Mouse (Mus musculus): Measurements from ENCODE around the gene Rph3a. TPM values are rescaled to one million over a fixed set of nuclear protein-coding genes. Genes with fewer than 3 reads are reported as not detected.

Gene Rph3a
- polyA plus RNA-seq, 1 experiment from 2014 or later = 0.03 TPM

Other genes with a start within 250 kb of the Rph3a start
- gene Oas3, start 232.4 kb downstream of the Rph3a start, polyA plus RNA-seq (2015; fragmentation: Nextera tagmentation; extraction: Ambion mirVana) = 1.0 and 1.3 TPM in 2 replicates
- not detected in 2 replicates for gene Oas1e, start 214.6 kb downstream of the Rph3a start, polyA plus RNA-seq (2015; fragmentation: Nextera tagmentation; extraction: Ambion mirVana)
- gene Oas1c, start 197.6 kb downstream of the Rph3a start, polyA plus RNA-seq (2015; fragmentation: Nextera tagmentation; extraction: Ambion mirVana) = 0.33 and 0.44 TPM in 2 replicates
- not detected in 2 replicates for gene Oas1f, start 162.7 kb downstream of the Rph3a start, polyA plus RNA-seq (2015; fragmentation: Nextera tagmentation; extraction: Ambion mirVana)
- gene Oas1h, start 148.7 kb downstream of the Rph3a start, polyA plus RNA-seq (2015; fragmentation: Nextera tagmentation; extraction: Ambion mirVana) = not detected in 2 replicates
- 0.81 and 1.1 TPM in 2 replicates for gene Oas1g, start 122.5 kb downstream of the Rph3a start, polyA plus RNA-seq (2015; fragmentation: Nextera tagmentation; extraction: Ambion mirVana)
- 3.7 and 4.7 TPM in 2 replicates for gene Oas1a, start 102.6 kb downstream of the Rph3a start, polyA plus RNA-seq (2015; fragmentation: Nextera tagmentation; extraction: Ambion mirVana)
- not detected in 2 replicates for gene Oas1d, start 95.6 kb downstream of the Rph3a start, polyA plus RNA-seq (2015; fragmentation: Nextera tagmentation; extraction: Ambion mirVana)
- gene Ptpn11, start 181.3 kb upstream of the Rph3a start, polyA plus RNA-seq (2015; fragmentation: Nextera tagmentation; extraction: Ambion mirVana) = 9.1 and 9.2 TPM in 2 replicates
- 294 and 338 TPM in 2 replicates for gene Rpl6, start 194.4 kb upstream of the Rph3a start, polyA plus RNA-seq (2015; fragmentation: Nextera tagmentation; extraction: Ambion mirVana)
- gene Hectd4, start 210.1 kb upstream of the Rph3a start, polyA plus RNA-seq (2015; fragmentation: Nextera tagmentation; extraction: Ambion mirVana) = 10.1 and 12.0 TPM in 2 replicates